Mouse (Mus musculus) left cerebral cortex, adult 8-10 months (tissue): Measurements from ENCODE around the gene Lin7a. TPM values are rescaled to one million over a fixed set of nuclear protein-coding genes. Genes with fewer than 3 reads are reported as not detected.
A peak's percentile ranks its signal among the peaks of the same experiment; 100 is the strongest.

Experiments used
- DNase-seq, 2 experiments: peaks; one replicate each; pipeline ENCODE4 v3.0.0; 2022; ENCODE audit warnings: low spot score in 2 of 2
- total RNA-seq, 4 experiments: library from RNA; stranded (reverse); gene quantifications; 2 replicates each; pipeline ENCODE4 v1.2.4; 2022

The Lin7a gene
- total RNA-seq, 4 experiments from 2014 or later = 44.8 to 54.6 (median 50.7) TPM

- no peak for DNase-seq
Observed at GRCm38 (mm10) chr10:107251271-107251670, 20.2 kb upstream of the Lin7a start.

- DNase-seq = no peak
Observed at GRCm38 (mm10) chr10:107251801-107252502, 19.5 kb upstream of the Lin7a start.

GRCm38 (mm10) chr10:107252503-107252815 is 19.0 kb upstream of the Lin7a start:
- DNase-seq = no peak

GRCm38 (mm10) chr10:107253191-107253965 is 18.1 kb upstream of the Lin7a start:
- no peak for DNase-seq

- DNase-seq = no peak
Observed at GRCm38 (mm10) chr10:107254656-107255055, 16.8 kb upstream of the Lin7a start.

- no peak for DNase-seq
Observed at GRCm38 (mm10) chr10:107255351-107256050, 16.0 kb upstream of the Lin7a start.

- no peak for DNase-seq
Observed at GRCm38 (mm10) chr10:107256451-107256960, 15.0 kb upstream of the Lin7a start.

GRCm38 (mm10) chr10:107260428-107260827 is 11.1 kb upstream of the Lin7a start:
- DNase-seq = no peak

GRCm38 (mm10) chr10:107272131-107272803 is 781 bp downstream of the Lin7a start:
- peak in 1 of 2 experiments; percentile 49 for DNase-seq

- no peak for DNase-seq
Observed at GRCm38 (mm10) chr10:107272804-107273145, 1.3 kb downstream of the Lin7a start.

GRCm38 (mm10) chr10:107273848-107274247 is 2.4 kb downstream of the Lin7a start:
- DNase-seq = no peak

- no peak for DNase-seq
Observed at GRCm38 (mm10) chr10:107274785-107275184, 3.3 kb downstream of the Lin7a start.

GRCm38 (mm10) chr10:107276647-107277046 is 5.2 kb downstream of the Lin7a start:
- no peak for DNase-seq

GRCm38 (mm10) chr10:107293934-107294664 is 22.6 kb downstream of the Lin7a start:
- DNase-seq = no peak

- DNase-seq = no peak
Observed at GRCm38 (mm10) chr10:107300587-107301248, 29.2 kb downstream of the Lin7a start.

GRCm38 (mm10) chr10:107310964-107311490 is 39.5 kb downstream of the Lin7a start:
- DNase-seq = no peak

GRCm38 (mm10) chr10:107312609-107313008 is 41.1 kb downstream of the Lin7a start:
- DNase-seq = no peak

- no peak for DNase-seq
Observed at GRCm38 (mm10) chr10:107313395-107313794, 41.9 kb downstream of the Lin7a start.

GRCm38 (mm10) chr10:107315251-107315650 is 43.8 kb downstream of the Lin7a start:
- no peak for DNase-seq

GRCm38 (mm10) chr10:107315681-107316080 is 44.2 kb downstream of the Lin7a start:
- DNase-seq = no peak
